Mouse (Mus musculus) heart, postnatal 0 days (tissue): ENCODE measurements around the gene Vrk2. TPM values are rescaled to one million over a fixed set of nuclear protein-coding genes. Genes with fewer than 3 reads are reported as not detected.

Experiments
- ATAC-seq: fragments of 200-750 bp; cut with Nextera tagmentation; 2 replicates; pipeline ENCODE4 v1.8.0; 2017; ENCODE audit warnings: low read depth, moderate number of reproducible peaks, moderate library complexity; ENCODE audit not compliant: insufficient read depth
- DNase-seq: peaks from one replicate; pipeline ENCODE4 v3.0.0-alpha.2; 2016; ENCODE audit warnings: low spot score
- H3K27ac ChIP-seq: fragments of 300-500 bp; sonication (generic); 2 replicates; pipeline ENCODE4 v1.5.1; 2014; ENCODE audit warnings: low read depth, mild to moderate bottlenecking
- H3K27me3 ChIP-seq: fragments of 300-500 bp; sonication (generic); 2 replicates; pipeline ENCODE4 v1.6.1; 2014; ENCODE audit warnings: low read length, mixed read lengths; ENCODE audit not compliant: control insufficient read depth, insufficient read depth
- H3K36me3 ChIP-seq: fragments of 300-500 bp; sonication (generic); replicated peaks from 2 replicates; pipeline ENCODE4 v1.6.1; 2014; ENCODE audit warnings: low read length, mixed read lengths; ENCODE audit not compliant: control insufficient read depth, insufficient read depth
- H3K4me1 ChIP-seq: fragments of 300-500 bp; sonication (generic); 2 replicates; pipeline ENCODE4 v1.6.1; 2014; ENCODE audit warnings: antibody characterized with exemption; ENCODE audit not compliant: control insufficient read depth, insufficient read depth
- H3K4me2 ChIP-seq: fragments of 300-500 bp; sonication (generic); 2 replicates; pipeline ENCODE4 v1.6.1; 2014; ENCODE audit warnings: low read depth, mild to moderate bottlenecking, low read length, moderate library complexity
- H3K4me3 ChIP-seq: fragments of 300-500 bp; sonication (generic); 2 replicates; pipeline ENCODE4 v1.5.1; 2014; ENCODE audit warnings: low read depth, low read length
- H3K9ac ChIP-seq: fragments of 300-500 bp; sonication (generic); replicated peaks from 2 replicates; pipeline ENCODE4 v1.6.1; 2014; ENCODE audit warnings: low read depth, low read length, mixed read lengths
- H3K9me3 ChIP-seq: fragments of 300-500 bp; sonication (generic); replicated peaks from 2 replicates; pipeline ENCODE4 v1.6.1; 2016; ENCODE audit warnings: low read length; ENCODE audit not compliant: control insufficient read depth
- CTCF ChIP-seq: IDR thresholded peaks from 2 replicates; pipeline ENCODE4 v1.5.1; 2016; ENCODE audit warnings: antibody characterized with exemption, control low read depth, low read depth
- EP300 ChIP-seq: IDR thresholded peaks from 2 replicates; pipeline ENCODE4 v1.6.1; 2016; ENCODE audit warnings: antibody characterized with exemption, low read depth
- WGBS: fragments of 180-500 bp; shearing (Covaris S2); extraction: QIAGEN DNeasy Blood & Tissue Kit; methylation state at CpG from one replicate; pipeline ENCODE4 v1.1.7; 2014; 5-methylcytosine and 5-hydroxymethylcytosine counted together
- polyA plus RNA-seq: library from polyadenylated mRNA; unstranded; fragments of >200 nt; fragmentation: Nextera tagmentation; extraction: Ambion mirVana; gene quantifications from 2 replicates; pipeline ENCODE4 v1.2.1, GENCODE M21; 2015
- total RNA-seq: library from RNA; depleted of rRNA; stranded (reverse); fragments of >200 nt; gene quantifications from 2 replicates; pipeline ENCODE4 v1.2.3, GENCODE M21; 2014; ENCODE audit warnings: low replicate concordance

Vrk2 gene
- total and polyA plus RNA-seq, 2 experiments from 2014 or later: 4.3 to 10.0 TPM

DNA sequence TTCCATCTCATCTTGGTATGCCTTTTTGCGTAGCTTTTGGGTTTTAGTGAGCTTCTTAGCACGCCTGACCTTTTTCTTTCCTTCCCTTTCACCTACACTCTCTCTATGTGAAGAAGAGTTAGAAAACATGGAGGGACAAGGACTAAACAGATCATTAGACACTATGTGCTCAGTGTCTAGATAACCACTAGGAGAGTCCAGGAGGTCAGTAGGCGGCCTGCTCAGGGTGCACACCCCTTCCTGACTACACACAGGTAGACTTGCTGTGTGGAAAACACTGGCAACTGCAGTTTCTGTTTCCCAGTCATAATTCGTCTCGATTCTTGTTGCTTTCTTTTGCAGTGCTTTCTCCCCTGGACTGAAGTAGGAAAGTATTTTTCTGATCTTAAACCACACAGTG is 97.8 kb downstream of the Vrk2 start:
- WGBS: 84% methylated on average over 5 of the region's 5 CpGs
- Histone ChIP-seq H3K36me3 (no peaks in the 10 kb centered on the region; the same call in 1 of the 2 replicates), H3K9ac (no peak overlapping the region), H3K4me3 (no peak overlapping the region), H3K27ac (no peak overlapping the region), H3K9me3 (no peaks in the 10 kb centered on the region), H3K27me3 (no peaks in the 10 kb centered on the region), H3K4me2 (no peak overlapping the region), H3K4me1 (no peaks in the 10 kb centered on the region)
- no peak for TF ChIP-seq CTCF
- TF ChIP-seq EP300: no peak
- no peak for DNase-seq
- ATAC-seq: no peak

DNA sequence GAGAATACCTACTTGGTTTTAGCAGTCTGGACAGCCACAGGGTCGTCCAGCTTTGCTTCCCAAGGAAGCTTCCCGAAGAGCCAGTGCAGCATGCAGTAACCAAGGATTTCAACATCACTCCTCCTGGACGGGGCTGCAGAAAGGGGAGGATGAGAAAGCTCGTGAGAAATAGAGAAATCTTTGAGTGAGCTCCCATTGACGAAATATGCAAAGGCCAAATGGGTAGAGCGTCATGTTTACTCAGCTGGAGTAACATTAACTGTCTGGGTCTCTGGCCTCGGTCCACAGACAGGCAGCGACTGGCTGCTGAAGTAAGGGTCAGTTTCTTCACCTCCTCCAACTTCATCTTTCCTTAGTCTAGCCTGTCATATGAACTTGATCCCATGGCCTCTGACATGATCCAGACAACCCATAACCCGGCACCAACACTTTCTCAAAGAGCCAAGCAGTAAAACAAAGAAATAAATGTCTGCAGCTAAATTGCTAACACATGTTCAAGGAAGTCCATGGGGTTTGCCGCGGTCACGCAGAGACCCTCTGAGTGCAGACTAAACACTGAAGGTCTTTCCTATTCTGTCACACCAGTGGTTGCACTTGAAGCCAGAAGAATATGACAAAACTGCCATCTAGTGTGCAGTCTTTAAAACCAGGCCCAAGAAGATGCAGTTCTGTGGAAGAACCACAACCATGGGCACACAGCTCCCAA is 103.9 kb downstream of the Vrk2 start:
- ATAC-seq: peak; percentile 24; the same call in 1 of the 2 replicates
- Histone ChIP-seq H3K27ac (no peak overlapping the region), H3K4me3 (no peak overlapping the region), H3K4me2 (no peak overlapping the region), H3K4me1 (no peaks in the 10 kb centered on the region), H3K27me3 (no peaks in the 10 kb centered on the region), H3K9ac (no peak overlapping the region), H3K36me3 (no peaks in the 10 kb centered on the region), H3K9me3 (no peaks in the 10 kb centered on the region)
- 59% methylated on average over 12 of the region's 12 CpGs for WGBS
- DNase-seq: no peak
- TF ChIP-seq EP300: no peak
- TF ChIP-seq CTCF: peak; percentile 46; the same call in 1 of the 2 replicates

DNA sequence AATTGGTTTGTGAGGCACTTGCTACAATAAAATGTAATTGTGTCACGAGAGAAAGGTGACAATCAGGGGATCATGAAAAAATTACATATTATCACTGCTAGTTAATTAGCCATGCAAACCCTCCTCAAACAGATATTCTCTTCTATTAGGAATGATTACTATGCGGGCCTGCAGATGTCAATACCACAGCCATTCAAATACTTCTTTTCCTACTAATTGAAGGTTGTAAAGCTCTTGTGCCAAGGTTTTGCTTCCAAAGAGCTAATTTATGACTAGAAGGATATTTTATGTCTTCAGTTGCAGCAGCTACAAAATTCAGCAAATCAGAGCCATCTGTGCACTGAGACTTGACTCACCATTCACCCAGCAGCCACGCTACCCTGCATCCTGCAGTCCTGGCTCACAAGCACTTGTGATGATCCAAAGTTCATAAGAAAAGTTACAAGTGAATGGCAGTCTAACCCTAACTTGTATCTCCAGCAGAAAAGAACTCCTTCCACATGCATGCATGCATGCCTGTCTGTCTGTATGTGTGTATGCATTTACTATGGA is 112.0 kb downstream of the Vrk2 start:
- Histone ChIP-seq H3K4me3 (no peak overlapping the region), H3K27ac (no peak overlapping the region), H3K9me3 (no peaks in the 10 kb centered on the region), H3K9ac (no peak overlapping the region), H3K4me2 (no peak overlapping the region), H3K36me3 (peaks cover 3% of the 10 kb centered on the region; the same call in 1 of the 2 replicates), H3K27me3 (no peaks in the 10 kb centered on the region), H3K4me1 (no peaks in the 10 kb centered on the region)
- ATAC-seq: no peak
- 89% methylated on average over 3 of the region's 3 CpGs for WGBS
- DNase-seq: no peak
- TF ChIP-seq CTCF (no peak), EP300 (no peak)

DNA sequence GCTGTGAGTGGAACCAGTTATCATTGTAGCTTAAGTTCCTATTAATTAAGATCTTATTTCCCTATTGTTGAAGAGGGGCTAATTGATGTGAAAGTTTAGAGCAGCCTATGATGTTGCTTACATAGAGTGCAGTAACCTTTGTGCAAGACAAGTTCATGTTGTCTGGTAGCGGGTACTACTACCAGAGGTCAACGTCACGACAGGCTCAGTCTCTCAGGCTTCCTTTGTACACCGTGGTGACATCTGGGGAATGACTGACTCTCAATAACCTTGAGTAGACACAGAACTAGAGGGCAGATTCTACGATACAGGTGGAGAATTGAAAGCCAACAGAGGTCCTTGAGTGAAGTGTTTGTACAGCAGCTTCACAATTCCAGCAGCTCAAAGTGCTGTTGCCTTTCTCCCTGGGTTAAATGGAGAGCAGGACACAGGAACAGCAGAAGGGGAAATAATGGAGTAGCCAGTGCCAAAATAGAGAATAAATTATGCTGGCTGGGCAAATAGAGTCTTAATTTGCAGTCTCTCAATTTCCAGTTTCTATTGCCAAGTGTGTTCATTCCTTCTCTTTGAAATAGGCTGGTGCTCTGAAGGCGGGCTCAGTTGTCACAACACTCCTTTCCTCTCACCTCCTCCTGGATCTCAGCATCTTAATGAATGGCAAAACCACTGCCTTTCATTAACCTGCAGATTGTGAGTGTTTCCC is 116.6 kb downstream of the Vrk2 start:
- no peak for TF ChIP-seq CTCF
- no peak for TF ChIP-seq EP300
- ATAC-seq (no peak), DNase-seq (no peak)
- Histone ChIP-seq H3K4me1 (no peaks in the 10 kb centered on the region), H3K9me3 (no peaks in the 10 kb centered on the region), H3K4me2 (no peak overlapping the region), H3K9ac (no peak overlapping the region), H3K27me3 (no peaks in the 10 kb centered on the region), H3K36me3 (peaks cover 11% of the 10 kb centered on the region), H3K4me3 (no peak overlapping the region), H3K27ac (no peak overlapping the region)
- 64% methylated on average over 6 of the region's 6 CpGs for WGBS

DNA sequence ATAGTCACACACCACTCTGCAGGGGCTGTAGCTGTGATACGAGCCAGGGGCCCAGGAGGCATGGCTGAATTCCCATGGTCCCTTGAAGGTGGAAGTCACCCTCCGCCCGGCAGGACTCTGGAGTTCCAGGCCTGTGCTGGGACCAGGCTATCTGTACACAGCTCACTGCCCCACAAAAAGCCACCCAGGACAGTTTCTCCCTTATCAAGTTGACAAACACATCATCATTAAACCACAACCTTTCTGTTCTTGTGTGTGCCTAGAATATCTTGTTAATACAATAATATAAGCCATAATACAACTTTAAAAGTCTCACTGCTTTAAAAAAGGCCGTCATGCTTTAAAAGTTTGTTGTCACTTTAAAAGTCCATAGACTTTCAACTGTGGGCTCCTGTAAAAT is 139.7 kb downstream of the Vrk2 start:
- no peaks in the 10 kb centered on the region for H3K27me3 ChIP-seq
- peaks cover 4% of the 10 kb centered on the region; the same call in 1 of the 2 replicates for H3K4me1 ChIP-seq
- no peaks in the 10 kb centered on the region for H3K9me3 ChIP-seq
- H3K9ac ChIP-seq: no peak overlapping the region
- 88% methylated on average over 4 of the region's 4 CpGs for WGBS
- H3K4me3 ChIP-seq: no peak overlapping the region
- DNase-seq (no peak), ATAC-seq (no peak)
- no peaks in the 10 kb centered on the region for H3K36me3 ChIP-seq
- no peak for TF ChIP-seq EP300
- no peak for TF ChIP-seq CTCF
- H3K4me2 ChIP-seq: no peak overlapping the region
- no peak overlapping the region for H3K27ac ChIP-seq
